Mouse (Mus musculus) hindbrain, embryonic 13.5 days (tissue): ENCODE measurements around the gene Rtf1. TPM values are rescaled to one million over a fixed set of nuclear protein-coding genes. Genes with fewer than 3 reads are reported as not detected.

Experiments used
- ATAC-seq: fragments of 200-750 bp; cut with Nextera tagmentation; 2 replicates; pipeline ENCODE4 v1.8.0; 2017; ENCODE audit warnings: moderate TSS enrichment; ENCODE audit not compliant: low FRiP score
- H3K27ac ChIP-seq: fragments of 300-500 bp; sonication (generic); 2 replicates; pipeline ENCODE4 v1.5.1; 2015; ENCODE audit warnings: inconsistent platforms, mild to moderate bottlenecking, moderate library complexity
- H3K27me3 ChIP-seq: fragments of 300-500 bp; sonication (generic); 2 replicates; pipeline ENCODE4 v1.6.1; 2015; ENCODE audit warnings: mild to moderate bottlenecking, inconsistent platforms
- H3K36me3 ChIP-seq: fragments of 300-500 bp; sonication (generic); 2 replicates; pipeline ENCODE4 v1.6.1; 2015; ENCODE audit warnings: mild to moderate bottlenecking, inconsistent platforms
- H3K4me1 ChIP-seq: fragments of 300-500 bp; sonication (generic); replicated peaks from 2 replicates; pipeline ENCODE4 v1.6.1; 2015; ENCODE audit warnings: inconsistent platforms
- H3K4me2 ChIP-seq: fragments of 300-500 bp; sonication (generic); 2 replicates; pipeline ENCODE4 v1.6.1; 2015; ENCODE audit warnings: inconsistent platforms, mild to moderate bottlenecking, moderate library complexity
- H3K4me3 ChIP-seq: fragments of 300-500 bp; sonication (generic); 2 replicates; pipeline ENCODE4 v1.5.1; 2015; ENCODE audit warnings: mild to moderate bottlenecking, inconsistent platforms
- H3K9ac ChIP-seq: fragments of 300-500 bp; sonication (generic); 2 replicates; pipeline ENCODE4 v1.6.1; 2015; ENCODE audit warnings: mild to moderate bottlenecking, inconsistent platforms
- H3K9me3 ChIP-seq: fragments of 300-500 bp; sonication (generic); 2 replicates; pipeline ENCODE4 v1.6.1; 2016; ENCODE audit warnings: inconsistent platforms
- WGBS: fragments of 180-500 bp; shearing (Covaris S2); methylation state at CpG from one replicate; pipeline ENCODE4 v1.1.7; 2015; 5-methylcytosine and 5-hydroxymethylcytosine counted together
- polyA plus RNA-seq: library from polyadenylated mRNA; unstranded; fragments of >200 nt; fragmentation: Nextera tagmentation; extraction: Ambion mirVana; gene quantifications from 2 replicates; pipeline ENCODE4 v1.2.1, GENCODE M21; 2015

The Rtf1 gene
- polyA plus RNA-seq, 1 experiment from 2014 or later, result 74.3 TPM

DNA sequence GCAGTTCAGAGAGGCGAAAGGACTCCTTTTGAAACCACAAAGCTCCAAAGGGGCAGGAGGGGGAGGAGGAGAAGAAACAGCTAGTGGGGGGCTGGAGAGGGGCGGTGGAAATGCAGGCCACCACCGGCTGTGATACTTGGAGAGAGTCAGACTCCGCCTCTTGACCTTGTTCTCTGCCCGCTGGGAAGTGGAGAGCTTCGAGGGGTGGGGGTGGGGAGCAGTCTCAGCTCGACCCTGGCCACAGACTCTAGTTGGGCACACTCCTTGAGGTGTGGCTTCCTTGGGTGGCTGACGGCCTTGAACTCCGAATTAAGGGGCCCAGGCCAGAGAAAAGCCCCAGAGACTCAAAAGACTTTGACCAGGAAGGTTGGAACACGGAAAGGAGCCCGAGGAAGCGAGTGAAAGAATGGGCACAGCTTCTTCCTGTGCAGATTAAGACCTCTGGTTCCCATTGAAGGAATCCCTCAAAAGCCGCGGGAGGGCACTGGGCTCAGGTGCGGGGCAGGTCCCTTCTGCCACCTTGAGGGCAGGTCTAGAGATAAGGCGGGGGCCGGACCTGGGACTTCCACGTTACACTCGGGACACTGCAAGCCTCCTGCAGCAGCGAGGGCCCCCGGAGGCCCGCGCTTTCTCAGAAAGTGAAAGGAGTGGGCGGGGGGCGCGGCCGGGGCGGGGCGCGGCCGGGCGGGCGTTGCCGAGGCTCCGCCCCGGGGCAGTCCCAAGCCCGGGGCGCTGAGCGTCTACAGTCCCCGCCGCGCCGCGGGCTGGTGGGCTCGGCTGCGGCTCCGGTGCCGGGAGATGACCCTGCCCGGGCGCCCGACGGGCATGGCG, 66.9 kb downstream of the Rtf1 start, which contains the start of gene Itpka:
Itpka (plus strand) TSS at position 757 of the 831 bp plus-strand sequence.
- Histone ChIP-seq H3K4me2 (peak within 1 kb of the TSS; percentile 96), H3K27ac (no peak within 1 kb of the TSS), H3K4me1 (peaks cover 41% of the 10 kb centered on the region), H3K36me3 (no peaks in the 10 kb centered on the region), H3K4me3 (peak within 1 kb of the TSS; percentile 55), H3K27me3 (peaks cover 81% of the 10 kb centered on the region), H3K9me3 (no peaks in the 10 kb centered on the region), H3K9ac (peak within 1 kb of the TSS; percentile 58)
- peak; percentile 61 for ATAC-seq
- under 1% methylated on average over 52 of the region's 53 CpGs for WGBS

GRCm38 (mm10) chr2:119742461-119743175, 67.8 kb downstream of the Rtf1 start:
- H3K36me3 ChIP-seq, result no peaks in the 10 kb centered on the region
- peak overlapping the region; percentile 96 for H3K4me2 ChIP-seq
- H3K4me1 ChIP-seq, result peaks cover 41% of the 10 kb centered on the region
- peaks cover 81% of the 10 kb centered on the region for H3K27me3 ChIP-seq
- H3K9ac ChIP-seq, result peak overlapping the region; percentile 58
- H3K27ac ChIP-seq, result no peak overlapping the region
- ATAC-seq, result peak; percentile 48
- H3K4me3 ChIP-seq, result peak overlapping the region; percentile 55
- no peaks in the 10 kb centered on the region for H3K9me3 ChIP-seq
- under 1% methylated on average over 64 of the region's 70 CpGs for WGBS

DNA sequence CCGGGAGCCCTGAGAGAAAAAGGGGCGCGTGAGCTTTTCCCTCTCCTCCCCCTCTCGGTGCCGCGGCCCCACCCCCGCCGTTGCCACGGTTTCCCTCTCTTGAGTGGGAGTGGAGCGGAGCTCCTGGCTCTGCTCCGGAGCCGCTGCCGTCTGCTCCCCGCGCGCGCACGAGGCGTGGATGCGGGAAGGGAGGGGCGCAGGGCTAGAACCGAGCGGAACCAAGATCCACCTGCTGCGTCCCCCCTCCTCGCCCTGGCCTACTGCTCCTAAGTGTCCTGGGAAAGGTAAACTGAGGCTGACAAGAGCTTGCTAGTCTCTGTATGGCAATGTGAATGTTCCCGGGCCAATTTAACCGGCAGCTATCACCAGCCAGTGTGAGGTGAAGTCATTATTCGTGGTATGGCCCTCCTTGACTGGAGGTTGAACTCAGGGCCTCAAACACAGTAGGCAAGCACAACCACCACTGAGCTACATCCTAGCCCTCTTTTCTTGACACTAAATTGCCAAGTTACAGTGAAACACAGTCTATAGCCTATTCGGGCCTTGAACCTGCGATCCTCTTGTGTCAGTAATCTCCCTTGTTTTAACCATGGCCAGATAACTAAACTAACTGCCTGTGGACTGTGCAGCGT, 68.4 kb downstream of the Rtf1 start:
- 8% methylated on average over 26 of the region's 31 CpGs for WGBS
- Histone ChIP-seq H3K27ac (no peak overlapping the region), H3K4me2 (peak overlapping the region; percentile 96), H3K27me3 (peaks cover 86% of the 10 kb centered on the region), H3K9ac (peak overlapping the region; percentile 58), H3K9me3 (no peaks in the 10 kb centered on the region), H3K36me3 (no peaks in the 10 kb centered on the region), H3K4me3 (peak overlapping the region; percentile 55), H3K4me1 (peaks cover 41% of the 10 kb centered on the region)
- ATAC-seq, result no peak

DNA sequence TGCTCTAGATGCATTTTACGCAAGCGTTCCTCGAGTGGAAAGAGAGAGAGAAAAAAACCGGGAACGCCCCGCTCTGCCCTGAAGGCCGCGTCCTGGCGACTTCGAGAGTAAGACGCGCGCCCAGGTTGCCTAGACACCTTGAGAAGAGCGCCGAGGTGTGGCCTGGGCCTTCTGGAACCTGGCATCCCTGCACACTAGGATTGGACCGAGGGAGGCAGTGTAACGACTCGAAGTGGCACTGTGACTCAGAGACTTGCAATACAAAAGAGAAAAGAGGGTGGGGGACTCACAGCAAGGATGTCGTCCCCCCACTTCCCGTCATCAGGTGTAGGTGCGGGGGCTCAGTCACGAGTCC, 68.9 kb downstream of the Rtf1 start:
- peaks cover 87% of the 10 kb centered on the region for H3K27me3 ChIP-seq
- 5% methylated on average over 22 of the region's 22 CpGs for WGBS
- H3K9me3 ChIP-seq, result no peaks in the 10 kb centered on the region

GRCm38 (mm10) chr2:119744163-119745111, 69.6 kb downstream of the Rtf1 start:
- H3K9me3 ChIP-seq, result no peaks in the 10 kb centered on the region
- 3% methylated on average over 46 of the region's 46 CpGs for WGBS
- H3K4me3 ChIP-seq, result peak overlapping the region; percentile 21
- peaks cover 41% of the 10 kb centered on the region for H3K4me1 ChIP-seq
- peak overlapping the region; percentile 29 for H3K9ac ChIP-seq
- no peak overlapping the region for H3K27ac ChIP-seq
- peak; percentile 27; the same call in 1 of the 2 replicates for ATAC-seq
- no peaks in the 10 kb centered on the region for H3K36me3 ChIP-seq
- peak overlapping the region; percentile 42 for H3K4me2 ChIP-seq
- H3K27me3 ChIP-seq, result peaks cover 91% of the 10 kb centered on the region

More for the DNA sequence above, 68.9 kb downstream of the Rtf1 start:
- H3K4me3 ChIP-seq, result peak overlapping the region; percentile 55; the same call in 1 of the 2 replicates
- no peak overlapping the region for H3K9ac ChIP-seq
- H3K4me1 ChIP-seq, result peaks cover 41% of the 10 kb centered on the region
- H3K36me3 ChIP-seq, result no peaks in the 10 kb centered on the region
- no peak overlapping the region for H3K27ac ChIP-seq
- ATAC-seq, result no peak
- H3K4me2 ChIP-seq, result peak overlapping the region; percentile 42

- Histone ChIP-seq H3K9me3 (no peaks in the 10 kb centered on the region), H3K4me1 (peaks cover 41% of the 10 kb centered on the region), H3K4me2 (no peak overlapping the region), H3K27me3 (peaks cover 92% of the 10 kb centered on the region), H3K27ac (no peak overlapping the region), H3K36me3 (no peaks in the 10 kb centered on the region), H3K4me3 (no peak overlapping the region), H3K9ac (no peak overlapping the region)
- no peak for ATAC-seq
- 19% methylated on average over 1 of the region's 1 CpGs for WGBS
These were observed 70.4 kb downstream of the Rtf1 start for GRCm38 (mm10) chr2:119745281-119745680.

- Histone ChIP-seq H3K9ac (no peak overlapping the region), H3K27me3 (peaks cover 90% of the 10 kb centered on the region), H3K4me1 (peaks cover 26% of the 10 kb centered on the region), H3K36me3 (no peaks in the 10 kb centered on the region), H3K4me2 (no peak overlapping the region), H3K9me3 (no peaks in the 10 kb centered on the region), H3K4me3 (no peak overlapping the region), H3K27ac (no peak overlapping the region)
- ATAC-seq, result no peak
- WGBS, result 73% methylated on average over 7 of the region's 7 CpGs
These were observed 72.7 kb downstream of the Rtf1 start for GRCm38 (mm10) chr2:119747554-119747953.

GRCm38 (mm10) chr2:119749260-119749659, 74.4 kb downstream of the Rtf1 start:
- Histone ChIP-seq H3K4me1 (peaks cover 9% of the 10 kb centered on the region), H3K9ac (no peak overlapping the region), H3K36me3 (no peaks in the 10 kb centered on the region), H3K27ac (no peak overlapping the region), H3K9me3 (no peaks in the 10 kb centered on the region), H3K27me3 (peaks cover 89% of the 10 kb centered on the region), H3K4me3 (no peak overlapping the region), H3K4me2 (no peak overlapping the region)
- WGBS, result 73% methylated on average over 13 of the region's 13 CpGs
- ATAC-seq, result no peak

- H3K4me2 ChIP-seq, result peak overlapping the region; percentile 100
- no peaks in the 10 kb centered on the region for H3K9me3 ChIP-seq
- no peak overlapping the region for H3K27ac ChIP-seq
- 0 out of 2 replicates have a peak, but pooled peaks have one; percentile 48 for ATAC-seq
- 2% methylated on average over 31 of the region's 31 CpGs for WGBS
- H3K4me3 ChIP-seq, result peak overlapping the region; percentile 65
- peaks cover 91% of the 10 kb centered on the region for H3K27me3 ChIP-seq
- peak overlapping the region; percentile 76 for H3K9ac ChIP-seq
- H3K36me3 ChIP-seq, result no peaks in the 10 kb centered on the region; the same call in 1 of the 2 replicates
- H3K4me1 ChIP-seq, result peaks cover 18% of the 10 kb centered on the region
These were observed 82.8 kb downstream of the Rtf1 start for GRCm38 (mm10) chr2:119757601-119758100.

- Histone ChIP-seq H3K4me1 (peaks cover 18% of the 10 kb centered on the region), H3K36me3 (peaks cover 2% of the 10 kb centered on the region; the same call in 1 of the 2 replicates), H3K9ac (peak overlapping the region; percentile 76), H3K9me3 (no peaks in the 10 kb centered on the region), H3K27me3 (peaks cover 86% of the 10 kb centered on the region), H3K4me3 (peak overlapping the region; percentile 65), H3K4me2 (peak overlapping the region; percentile 100), H3K27ac (no peak overlapping the region)
- under 1% methylated on average over 76 of the region's 77 CpGs for WGBS
- ATAC-seq, result peak; percentile 70
These were observed 83.4 kb downstream of the Rtf1 start for GRCm38 (mm10) chr2:119758101-119758843.
